Mouse (Mus musculus) kidney, adult 2 months (tissue): ENCODE results near the gene Thumpd1.

Experiments used
- CTCF ChIP-seq: fragments of 200-500 bp; conservative IDR thresholded peaks from 2 replicates; pipeline ENCODE4 v1.5.1; 2011; ENCODE audit warnings: low read depth, mild to moderate bottlenecking, control low read depth, low read length, moderate library complexity, mixed read lengths; ENCODE audit not compliant: insufficient read depth, insufficient read length
- POLR2A ChIP-seq: fragments of 200-500 bp; IDR thresholded peaks from one replicate; pipeline ENCODE4 v1.6.1; 2011; ENCODE audit warnings: low read depth, low read length, control low read depth

- TF ChIP-seq CTCF (peak; percentile 65), POLR2A (peak; percentile 24)
Observed at GRCm38 (mm10) chr7:119720253-119720946, at the start of gene Thumpd1.
